Mouse (Mus musculus) testis, adult 2 months (tissue): ENCODE measurements around the gene Gatad2a.

ENCODE experiments used
- CTCF ChIP-seq: fragments of 200-500 bp; IDR thresholded peaks from 2 replicates; pipeline ENCODE4 v1.5.1; 2012; ENCODE audit warnings: low read depth, mild to moderate bottlenecking, inconsistent platforms, low read length, moderate library complexity; ENCODE audit not compliant: control insufficient read depth, insufficient read depth, insufficient replicate concordance
- POLR2A ChIP-seq: fragments of 200-500 bp; IDR thresholded peaks from 2 replicates; pipeline ENCODE4 v1.6.1; 2012; ENCODE audit warnings: low read depth, mild to moderate bottlenecking, inconsistent platforms, low read length, moderate library complexity; ENCODE audit not compliant: control insufficient read depth

GRCm38 (mm10) chr8:70012350-70012749, 16.2 kb upstream of the Gatad2a start:
- TF ChIP-seq POLR2A = no peak
- no peak for TF ChIP-seq CTCF
